Mouse (Mus musculus): Measurements from ENCODE around the gene Gm14151. TPM values are rescaled to one million over a fixed set of nuclear protein-coding genes. Genes with fewer than 3 reads are reported as not detected.

Gene Gm14151
- not detected for polyA plus RNA-seq (2014; fragmentation: Illumina TruSeq; extraction: RNeasy Lipid Tissue Mini Kit (QIAGEN cat#74804); ENCODE audit: insufficient read depth, low read depth, low replicate concordance)

DNA sequence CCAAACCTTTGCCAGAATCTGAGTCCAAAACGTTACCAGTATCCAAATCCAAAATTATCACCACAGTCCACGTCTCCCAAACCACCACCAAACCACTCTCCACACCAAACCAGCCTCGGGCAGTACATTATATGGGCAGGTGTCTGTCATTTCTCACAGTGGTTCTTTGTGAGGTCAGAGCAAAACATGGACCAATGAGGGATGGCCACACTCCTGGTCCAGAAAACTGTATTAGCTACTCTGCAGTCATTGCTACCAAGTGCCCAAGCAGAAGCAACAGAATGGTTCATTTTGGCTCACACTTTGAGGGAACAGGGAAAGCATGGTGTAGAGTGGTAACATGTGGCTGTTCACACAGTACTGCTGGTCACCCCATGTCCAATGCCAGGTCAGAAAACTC lies at the start of gene Gm14151:
Gene Gm14151, minus strand, starts transcription at position 101 of the 400 bp plus-strand sequence.

DNA sequence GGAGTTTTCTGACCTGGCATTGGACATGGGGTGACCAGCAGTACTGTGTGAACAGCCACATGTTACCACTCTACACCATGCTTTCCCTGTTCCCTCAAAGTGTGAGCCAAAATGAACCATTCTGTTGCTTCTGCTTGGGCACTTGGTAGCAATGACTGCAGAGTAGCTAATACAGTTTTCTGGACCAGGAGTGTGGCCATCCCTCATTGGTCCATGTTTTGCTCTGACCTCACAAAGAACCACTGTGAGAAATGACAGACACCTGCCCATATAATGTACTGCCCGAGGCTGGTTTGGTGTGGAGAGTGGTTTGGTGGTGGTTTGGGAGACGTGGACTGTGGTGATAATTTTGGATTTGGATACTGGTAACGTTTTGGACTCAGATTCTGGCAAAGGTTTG lies 5.8 kb upstream of the Gm14151 start, which contains the start of gene Gm14147:
Gene Gm14147, plus strand, starts transcription at position 301 of the 400 bp plus-strand sequence.

DNA sequence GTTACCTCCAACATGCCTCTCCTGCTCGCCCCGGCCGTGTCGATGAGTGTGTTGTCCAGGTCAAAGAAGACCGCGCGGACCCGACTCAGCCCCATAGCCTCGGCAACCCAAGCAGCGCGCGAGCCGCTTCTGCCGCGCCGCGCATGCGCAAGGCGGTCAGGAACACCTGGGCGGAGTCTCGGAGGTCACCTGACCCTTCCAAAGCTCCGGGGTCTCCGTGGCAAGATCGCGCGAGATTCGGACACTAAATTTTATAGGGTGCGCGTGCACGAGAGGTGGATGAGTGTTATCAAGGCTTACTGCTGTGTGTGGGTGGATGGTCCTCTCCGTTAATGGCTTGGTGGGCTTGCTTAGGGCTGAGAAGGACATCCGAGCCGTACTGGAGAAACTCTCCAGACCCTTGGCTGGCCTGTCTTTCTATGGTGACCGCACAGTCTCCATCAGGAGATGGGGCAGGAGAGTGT lies 52.9 kb downstream of the Gm14151 start, which contains the start of the genes Ninl and Nanp:
Gene Ninl, minus strand, starts transcription at position 151 of the 464 bp plus-strand sequence.
Gene Nanp, minus strand, starts transcription at position 167 of the 464 bp plus-strand sequence.

Other genes starting within 250 kb of the Gm14151 start
- 59.5 TPM for gene Abhd12, start 187.6 kb downstream of the Gm14151 start, polyA plus RNA-seq (2014; fragmentation: Illumina TruSeq; extraction: RNeasy Lipid Tissue Mini Kit (QIAGEN cat#74804); ENCODE audit: insufficient read depth, low read depth, low replicate concordance)
- gene Gins1, start 186.9 kb downstream of the Gm14151 start, polyA plus RNA-seq (2014; fragmentation: Illumina TruSeq; extraction: RNeasy Lipid Tissue Mini Kit (QIAGEN cat#74804); ENCODE audit: insufficient read depth, low read depth, low replicate concordance), result 2.0 TPM
- gene Ninl, start 53.0 kb downstream of the Gm14151 start, polyA plus RNA-seq (2014; fragmentation: Illumina TruSeq; extraction: RNeasy Lipid Tissue Mini Kit (QIAGEN cat#74804); ENCODE audit: insufficient read depth, low read depth, low replicate concordance), result 1.4 TPM
- gene Nanp, start 53.0 kb downstream of the Gm14151 start, polyA plus RNA-seq (2014; fragmentation: Illumina TruSeq; extraction: RNeasy Lipid Tissue Mini Kit (QIAGEN cat#74804); ENCODE audit: insufficient read depth, low read depth, low replicate concordance), result 5.8 TPM
- gene Gm14147, start 5.9 kb upstream of the Gm14151 start, polyA plus RNA-seq (2014; fragmentation: Illumina TruSeq; extraction: RNeasy Lipid Tissue Mini Kit (QIAGEN cat#74804); ENCODE audit: insufficient read depth, low read depth, low replicate concordance), result not detected